Mouse (Mus musculus) granulocyte monocyte progenitor cell, adult 5-6 weeks (primary cell): ENCODE measurements around the gene Traf4. TPM values are rescaled to one million over a fixed set of nuclear protein-coding genes. Genes with fewer than 3 reads are reported as not detected.

Experiments
- ATAC-seq: replicated peaks from 2 replicates; pipeline ENCODE4 v1.8.0; 2016; ENCODE audit warnings: mild to moderate bottlenecking, moderate TSS enrichment, inconsistent platforms; ENCODE audit not compliant: poor library complexity, severe bottlenecking
- total RNA-seq, 2 experiments: library from RNA; stranded (forward) in 1 of 2; stranded (reverse) in 1 of 2; fragments of 200-712, 200-1000 nt in 1 of 2; fragments of >200 nt in 1 of 2; fragmentation: Nextera tagmentation in 1 of 2; gene quantifications; 2 replicates each; pipeline ENCODE4 v1.2.3; 2014 to 2017

Gene Traf4
- total RNA-seq, 2 experiments from 2014 or later: 2.8 to 4.9 TPM

- ATAC-seq: no peak
These were observed 2.0 kb upstream of the Traf4 start for GRCm38 (mm10) chr11:78167257-78167959.

DNA sequence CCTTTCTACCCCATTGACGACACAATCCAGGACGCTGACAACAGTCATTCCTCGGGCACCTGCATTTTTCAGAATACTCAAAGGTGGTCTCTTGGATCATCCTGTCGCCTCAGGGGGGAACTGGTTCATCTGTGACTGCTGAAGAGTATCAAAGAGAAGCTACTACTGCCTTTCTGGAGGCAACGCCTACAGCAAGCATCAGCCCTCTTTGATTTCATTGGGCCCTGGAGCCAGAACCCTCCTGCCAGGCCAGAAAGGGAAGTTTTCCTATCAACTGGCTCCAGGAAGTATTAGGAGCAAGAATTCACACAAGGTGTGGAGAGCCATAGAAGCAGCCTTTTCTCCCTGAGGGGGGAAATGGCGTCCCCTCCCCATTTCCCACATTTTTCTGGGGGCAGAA is 1.3 kb upstream of the Traf4 start:
- no peak for ATAC-seq

- no peak for ATAC-seq
These were observed 772 bp upstream of the Traf4 start for GRCm38 (mm10) chr11:78166161-78166560.

GRCm38 (mm10) chr11:78165761-78166109 is 346 bp upstream of the Traf4 start:
- peak; percentile 42 for ATAC-seq

DNA sequence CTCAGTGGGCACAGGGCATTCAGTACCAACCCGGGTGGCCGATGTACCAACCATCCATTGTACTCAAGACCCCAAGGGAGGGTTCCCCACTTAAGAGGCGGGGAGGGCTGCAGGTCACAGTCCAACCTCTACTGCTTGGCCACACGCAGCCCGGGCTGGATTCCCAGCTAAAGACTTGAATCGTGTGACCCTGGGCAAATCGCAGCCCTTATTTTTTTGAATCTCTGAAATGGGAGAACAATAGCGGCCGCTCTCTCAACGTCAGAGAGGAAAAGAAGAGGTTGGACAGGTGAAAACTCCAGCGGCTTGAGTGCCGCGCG is 825 bp downstream of the Traf4 start:
- ATAC-seq: no peak

DNA sequence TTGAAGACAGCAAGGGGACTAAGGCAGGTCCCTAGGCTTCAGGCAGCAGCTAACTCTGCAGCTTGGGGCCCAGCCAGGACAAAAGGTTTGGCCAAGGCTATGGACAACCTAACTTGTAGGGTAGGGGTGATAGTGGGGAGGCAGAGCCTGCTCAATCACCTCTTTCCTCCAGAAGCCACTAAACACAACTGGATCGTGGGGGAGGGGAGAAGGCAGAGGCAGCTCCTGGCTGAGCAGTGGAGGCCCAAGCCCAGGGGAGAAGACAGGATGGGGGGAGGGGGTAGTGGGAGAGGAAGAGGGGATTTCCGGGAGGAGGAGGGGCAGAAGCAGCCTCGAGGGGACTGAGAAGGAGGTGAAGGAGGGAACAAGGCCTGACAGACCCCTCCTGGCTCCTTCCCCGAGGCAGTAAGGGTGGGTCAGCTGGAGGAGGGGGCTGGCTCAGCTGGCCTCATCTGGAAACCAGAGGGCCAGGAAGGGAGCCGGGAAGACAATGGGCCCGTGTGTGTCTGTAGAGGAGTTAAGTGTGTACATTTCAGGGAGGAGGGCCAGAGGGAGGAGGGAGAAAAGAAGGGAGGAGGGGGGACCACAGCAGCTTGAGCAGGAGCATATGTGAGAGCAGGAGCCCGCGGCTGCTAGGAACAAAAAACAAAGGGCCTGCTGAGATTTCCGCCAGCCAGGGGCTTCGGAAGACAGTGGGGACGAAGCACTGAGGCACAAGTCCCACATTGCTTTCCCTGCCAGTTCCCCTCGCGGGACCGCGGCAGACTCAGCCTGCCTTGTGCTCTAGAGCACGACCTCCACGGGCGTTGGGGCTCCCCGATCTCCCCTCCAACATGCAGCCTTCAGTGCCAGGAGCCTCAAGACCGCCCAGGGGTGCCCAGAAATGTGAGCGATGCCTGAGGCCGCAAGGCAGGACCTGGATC is 1.4 kb downstream of the Traf4 start:
- no peak for ATAC-seq

DNA sequence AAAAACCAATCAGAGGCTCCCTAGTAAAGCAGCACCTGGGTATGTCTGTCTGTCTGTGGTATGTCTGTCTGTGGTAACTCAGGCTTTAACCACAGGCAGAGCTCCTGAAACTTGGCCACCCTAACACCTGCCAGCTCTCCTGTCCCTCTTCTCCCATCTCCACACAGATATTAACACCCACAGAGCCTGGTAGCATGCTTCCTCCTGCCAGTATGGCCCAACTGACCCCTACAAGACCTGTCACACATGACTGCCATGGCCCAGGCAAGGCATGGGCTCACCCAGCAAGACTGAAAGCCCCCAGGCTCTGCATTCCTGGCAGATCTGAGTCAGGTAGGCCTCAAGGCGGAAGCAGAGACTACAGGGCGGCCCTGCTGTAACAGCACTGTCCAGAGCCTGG is 2.3 kb downstream of the Traf4 start:
- ATAC-seq: no peak

DNA sequence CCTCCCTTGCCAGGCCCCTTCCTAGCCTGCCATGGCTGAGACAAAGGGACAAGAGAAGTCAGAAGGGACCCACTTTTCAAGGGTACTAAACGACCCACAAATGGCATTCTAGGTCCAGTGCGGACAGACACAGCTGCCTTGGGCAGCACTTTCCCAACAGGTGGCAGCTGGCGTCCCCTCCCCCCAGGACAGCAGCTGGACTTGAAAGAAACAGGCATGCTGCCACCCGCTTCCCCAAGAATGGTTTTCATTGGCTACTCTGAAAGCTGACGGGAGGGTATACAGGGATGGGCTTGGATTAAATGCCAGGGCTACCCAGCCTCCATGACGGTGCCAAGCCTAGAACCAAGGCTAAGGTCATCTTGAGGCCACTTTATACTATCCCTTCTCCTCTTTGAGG is 2.9 kb downstream of the Traf4 start:
- no peak for ATAC-seq

- no peak for ATAC-seq
These were observed 3.4 kb downstream of the Traf4 start for GRCm38 (mm10) chr11:78161968-78162367.

DNA sequence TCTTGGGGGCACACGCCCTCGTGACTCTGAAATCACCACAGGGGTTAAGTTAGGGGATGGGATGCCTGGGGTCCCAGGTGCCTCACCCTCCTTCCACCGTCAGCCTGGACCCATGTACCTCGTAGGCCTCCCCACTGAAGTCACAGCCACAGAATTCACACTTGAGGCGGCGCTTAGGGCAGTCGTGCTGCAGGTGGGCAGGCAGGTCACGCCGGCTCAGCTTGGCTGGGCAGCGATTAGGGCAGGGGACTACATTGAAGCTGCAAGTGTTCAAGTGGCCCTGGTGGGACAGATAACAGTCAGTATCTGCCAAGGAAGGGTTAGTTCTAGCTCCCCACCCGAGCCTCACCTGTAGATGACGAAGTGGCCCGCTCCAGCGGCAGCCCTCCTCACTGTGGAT is 4.2 kb downstream of the Traf4 start:
- ATAC-seq: no peak

DNA sequence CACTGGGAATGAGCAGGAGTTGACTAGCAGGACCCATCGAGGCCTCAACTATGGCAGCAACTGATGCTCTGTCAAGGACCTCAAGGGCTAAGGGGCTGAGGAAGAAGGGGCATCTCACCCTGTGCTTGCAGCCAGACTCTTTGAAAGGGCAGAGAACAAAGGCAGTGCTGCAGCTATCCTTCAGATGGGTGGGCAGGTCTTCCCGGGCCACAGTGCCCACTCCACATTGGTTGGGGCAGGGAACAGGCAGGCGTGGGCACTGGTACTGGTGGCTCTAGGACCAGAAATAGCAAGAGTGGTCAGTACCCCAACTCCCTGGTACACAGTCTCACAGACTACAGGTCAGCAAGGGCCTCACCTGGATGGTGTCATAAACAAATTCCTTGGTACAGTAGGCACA is 4.7 kb downstream of the Traf4 start:
- ATAC-seq: no peak

- ATAC-seq: no peak
These were observed 5.2 kb downstream of the Traf4 start for GRCm38 (mm10) chr11:78160171-78160570.

GRCm38 (mm10) chr11:78159557-78159956 is 5.8 kb downstream of the Traf4 start:
- no peak for ATAC-seq

DNA sequence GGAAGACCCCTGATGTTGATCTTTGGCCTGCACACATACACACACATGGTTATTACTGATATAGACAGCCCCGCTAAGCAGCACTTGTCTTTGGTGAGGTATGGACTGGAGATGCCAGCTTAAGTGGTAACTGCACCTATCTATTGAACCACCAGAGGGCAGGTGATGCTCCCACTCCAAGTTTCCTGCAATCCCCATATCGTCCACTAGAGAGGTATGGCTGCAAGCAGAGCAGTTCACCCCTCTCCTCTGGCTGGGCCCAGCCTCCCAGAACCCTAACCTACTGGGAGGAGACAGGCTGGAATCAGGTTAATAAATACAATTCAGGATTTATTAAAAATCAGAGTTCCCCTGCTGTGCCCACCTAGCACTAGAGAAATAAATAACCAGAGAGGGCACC is 6.3 kb downstream of the Traf4 start:
- ATAC-seq: peak; percentile 94

- no peak for ATAC-seq
These were observed 9.2 kb downstream of the Traf4 start for GRCm38 (mm10) chr11:78156156-78156699.

- no peak for ATAC-seq
These were observed 9.7 kb downstream of the Traf4 start for GRCm38 (mm10) chr11:78155674-78156073.

- no peak for ATAC-seq
These were observed 11.6 kb downstream of the Traf4 start for GRCm38 (mm10) chr11:78153778-78154177.

- ATAC-seq: no peak
These were observed 12.8 kb downstream of the Traf4 start for GRCm38 (mm10) chr11:78152299-78153231.

DNA sequence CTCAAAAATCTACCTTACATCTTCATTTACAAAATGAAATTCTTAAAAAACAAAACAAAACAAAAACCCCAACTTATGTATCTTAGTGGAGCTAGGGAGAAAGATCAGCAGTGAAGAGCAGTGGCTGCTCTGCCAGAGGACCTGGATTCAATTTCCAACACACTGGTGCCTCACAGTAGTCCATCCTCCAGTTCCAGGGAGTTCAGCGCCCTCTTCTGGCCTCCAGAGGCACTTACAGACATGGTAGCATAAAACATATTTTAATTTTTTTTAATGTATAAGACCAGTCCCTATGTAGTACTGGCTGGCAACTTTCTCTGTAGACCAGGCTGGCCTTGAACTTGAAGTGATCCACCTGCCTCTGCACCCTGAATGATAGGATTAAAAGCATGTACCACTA is 14.2 kb downstream of the Traf4 start:
- peak; percentile 55; the same call in 1 of the 2 replicates for ATAC-seq

- no peak for ATAC-seq
These were observed 18.5 kb downstream of the Traf4 start for GRCm38 (mm10) chr11:78146707-78147543.
